Mouse (Mus musculus) midbrain, embryonic 12.5 days (tissue): Measurements from ENCODE around the gene Olfr1340. TPM values are rescaled to one million over a fixed set of nuclear protein-coding genes. Genes with fewer than 3 reads are reported as not detected.

ENCODE experiments used
- ATAC-seq: fragments of 200-750 bp; cut with Nextera tagmentation; 2 replicates; pipeline ENCODE4 v1.8.0; 2017; ENCODE audit warnings: low read depth, moderate TSS enrichment, moderate library complexity; ENCODE audit not compliant: low FRiP score
- H3K27ac ChIP-seq: fragments of 300-500 bp; sonication (generic); replicated peaks from 2 replicates; pipeline ENCODE4 v1.5.1; 2016; ENCODE audit warnings: mild to moderate bottlenecking
- H3K27me3 ChIP-seq: fragments of 300-500 bp; sonication (generic); 2 replicates; pipeline ENCODE4 v1.6.1; 2016; ENCODE audit warnings: mild to moderate bottlenecking
- H3K36me3 ChIP-seq: fragments of 300-500 bp; sonication (generic); 2 replicates; pipeline ENCODE4 v1.6.1; 2016
- H3K4me1 ChIP-seq: fragments of 300-500 bp; sonication (generic); 2 replicates; pipeline ENCODE4 v1.6.1; 2016
- H3K4me2 ChIP-seq: fragments of 300-500 bp; sonication (generic); replicated peaks from 2 replicates; pipeline ENCODE4 v1.6.1; 2016; ENCODE audit warnings: mild to moderate bottlenecking, moderate library complexity
- H3K4me3 ChIP-seq: fragments of 300-500 bp; sonication (generic); 2 replicates; pipeline ENCODE4 v1.5.1; 2016; ENCODE audit warnings: mild to moderate bottlenecking
- H3K9ac ChIP-seq: fragments of 300-500 bp; sonication (generic); replicated peaks from 2 replicates; pipeline ENCODE4 v1.6.1; 2016; ENCODE audit warnings: mild to moderate bottlenecking, moderate library complexity
- H3K9me3 ChIP-seq: fragments of 300-500 bp; sonication (generic); 2 replicates; pipeline ENCODE4 v1.6.1; 2016; ENCODE audit warnings: mild to moderate bottlenecking
- WGBS: fragments of 180-500 bp; shearing (Covaris S2); methylation state at CpG from one replicate; pipeline ENCODE4 v1.1.7; 2016; 5-methylcytosine and 5-hydroxymethylcytosine counted together
- polyA plus RNA-seq: library from polyadenylated mRNA; unstranded; fragments of >200 nt; fragmentation: Nextera tagmentation; extraction: Ambion mirVana; gene quantifications from 2 replicates; pipeline ENCODE4 v1.2.1, GENCODE M21; 2016

The Olfr1340 gene
- not detected in 2 replicates for polyA plus RNA-seq

GRCm38 (mm10) chr4:118719838-118720237, at the start of gene Olfr1340:
Gene Olfr1340 (plus strand): TSS chr4:118720138.
- Histone ChIP-seq H3K36me3 (no peaks in the 10 kb centered on the region), H3K27me3 (no peaks in the 10 kb centered on the region), H3K4me1 (no peaks in the 10 kb centered on the region), H3K9me3 (no peaks in the 10 kb centered on the region), H3K9ac (no peak within 1 kb of the TSS), H3K4me2 (no peak within 1 kb of the TSS), H3K27ac (no peak within 1 kb of the TSS), H3K4me3 (no peak within 1 kb of the TSS)
- ATAC-seq = no peak

GRCm38 (mm10) chr4:118687086-118687485, 32.9 kb upstream of the Olfr1340 start:
- Histone ChIP-seq H3K4me1 (no peaks in the 10 kb centered on the region), H3K9me3 (no peaks in the 10 kb centered on the region), H3K27me3 (no peaks in the 10 kb centered on the region), H3K9ac (no peak overlapping the region), H3K27ac (no peak overlapping the region), H3K36me3 (no peaks in the 10 kb centered on the region), H3K4me3 (no peak overlapping the region), H3K4me2 (no peak overlapping the region)
- WGBS = 72% methylated on average over 2 of the region's 2 CpGs
- ATAC-seq = no peak

- Histone ChIP-seq H3K27ac (no peak within 1 kb of the TSS), H3K36me3 (no peaks in the 10 kb centered on the region), H3K4me1 (peaks cover 5% of the 10 kb centered on the region; the same call in 1 of the 2 replicates), H3K4me2 (no peak within 1 kb of the TSS), H3K9me3 (no peaks in the 10 kb centered on the region), H3K4me3 (no peak within 1 kb of the TSS), H3K27me3 (no peaks in the 10 kb centered on the region), H3K9ac (no peak within 1 kb of the TSS)
- 57% methylated on average over 12 of the region's 12 CpGs for WGBS
- ATAC-seq = no peak
These were observed 27.4 kb upstream of the Olfr1340 start, which contains the start of gene Olfr1342 for GRCm38 (mm10) chr4:118692412-118692973. Gene Olfr1342 (minus strand): TSS chr4:118692756.

GRCm38 (mm10) chr4:118693812-118694211, 26.1 kb upstream of the Olfr1340 start:
- Histone ChIP-seq H3K27ac (no peak overlapping the region), H3K27me3 (no peaks in the 10 kb centered on the region), H3K9me3 (no peaks in the 10 kb centered on the region), H3K4me3 (no peak overlapping the region), H3K9ac (no peak overlapping the region), H3K4me1 (peaks cover 5% of the 10 kb centered on the region; the same call in 1 of the 2 replicates), H3K4me2 (no peak overlapping the region), H3K36me3 (no peaks in the 10 kb centered on the region)
- 51% methylated on average over 2 of the region's 2 CpGs for WGBS
- no peak for ATAC-seq

- H3K4me3 ChIP-seq = no peak within 1 kb of the TSS
- ATAC-seq = no peak
- no peaks in the 10 kb centered on the region for H3K36me3 ChIP-seq
- 82% methylated on average over 3 of the region's 3 CpGs for whole genome bisulfite sequencing
- H3K27me3 ChIP-seq = no peaks in the 10 kb centered on the region
- no peaks in the 10 kb centered on the region for H3K9me3 ChIP-seq
- no peak within 1 kb of the TSS for H3K9ac ChIP-seq
- no peak within 1 kb of the TSS for H3K27ac ChIP-seq
- no peak within 1 kb of the TSS for H3K4me2 ChIP-seq
- no peaks in the 10 kb centered on the region for H3K4me1 ChIP-seq
These were observed 16.7 kb upstream of the Olfr1340 start, which contains the start of gene Olfr1341 for GRCm38 (mm10) chr4:118703223-118703622. Gene Olfr1341 (plus strand): TSS chr4:118703523.

DNA sequence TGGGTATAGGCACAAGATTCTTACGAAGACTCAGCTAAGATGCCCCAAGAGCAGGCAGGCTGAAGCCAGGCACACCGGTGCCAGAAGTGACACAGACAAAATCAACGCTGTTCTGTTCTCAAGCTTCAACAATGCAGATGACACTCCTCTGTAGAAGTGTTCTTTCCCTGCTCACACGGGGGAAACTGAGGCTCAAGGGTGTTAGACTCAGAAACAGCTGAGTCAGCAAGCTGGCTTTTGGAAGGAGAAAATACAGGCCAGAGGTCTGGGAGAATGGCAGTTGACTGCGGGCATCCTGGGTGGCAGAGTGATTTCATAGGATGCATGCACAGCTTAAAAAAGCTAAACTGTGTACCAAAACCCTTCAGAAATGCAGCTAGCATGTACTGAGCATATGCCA, 11.9 kb upstream of the Olfr1340 start:
- Histone ChIP-seq H3K27ac (no peak overlapping the region), H3K9me3 (no peaks in the 10 kb centered on the region), H3K4me3 (no peak overlapping the region), H3K36me3 (no peaks in the 10 kb centered on the region), H3K27me3 (no peaks in the 10 kb centered on the region), H3K4me1 (no peaks in the 10 kb centered on the region), H3K9ac (no peak overlapping the region), H3K4me2 (no peak overlapping the region)
- 83% methylated on average over 5 of the region's 5 CpGs for WGBS
- ATAC-seq = no peak

DNA sequence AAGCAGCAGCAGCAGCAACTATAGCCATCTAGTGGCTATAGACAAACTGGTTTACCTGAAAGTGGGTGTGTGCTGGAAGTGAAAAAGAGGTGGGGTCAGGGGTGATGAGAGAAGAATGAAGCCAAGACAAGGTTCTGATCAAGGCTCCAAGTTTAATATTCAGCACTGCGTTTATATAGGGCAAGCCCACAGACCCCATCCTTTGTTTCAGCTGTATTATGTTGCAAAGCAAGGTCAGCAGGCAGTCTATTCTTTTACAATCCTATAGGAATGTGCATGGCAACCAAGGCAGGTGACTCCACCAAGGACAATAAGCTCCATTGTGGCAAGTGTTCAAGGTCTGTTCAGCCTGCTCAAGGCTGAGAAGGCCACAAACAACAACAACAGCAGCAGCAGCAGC, 8.3 kb upstream of the Olfr1340 start:
- H3K4me1 ChIP-seq = no peaks in the 10 kb centered on the region

DNA sequence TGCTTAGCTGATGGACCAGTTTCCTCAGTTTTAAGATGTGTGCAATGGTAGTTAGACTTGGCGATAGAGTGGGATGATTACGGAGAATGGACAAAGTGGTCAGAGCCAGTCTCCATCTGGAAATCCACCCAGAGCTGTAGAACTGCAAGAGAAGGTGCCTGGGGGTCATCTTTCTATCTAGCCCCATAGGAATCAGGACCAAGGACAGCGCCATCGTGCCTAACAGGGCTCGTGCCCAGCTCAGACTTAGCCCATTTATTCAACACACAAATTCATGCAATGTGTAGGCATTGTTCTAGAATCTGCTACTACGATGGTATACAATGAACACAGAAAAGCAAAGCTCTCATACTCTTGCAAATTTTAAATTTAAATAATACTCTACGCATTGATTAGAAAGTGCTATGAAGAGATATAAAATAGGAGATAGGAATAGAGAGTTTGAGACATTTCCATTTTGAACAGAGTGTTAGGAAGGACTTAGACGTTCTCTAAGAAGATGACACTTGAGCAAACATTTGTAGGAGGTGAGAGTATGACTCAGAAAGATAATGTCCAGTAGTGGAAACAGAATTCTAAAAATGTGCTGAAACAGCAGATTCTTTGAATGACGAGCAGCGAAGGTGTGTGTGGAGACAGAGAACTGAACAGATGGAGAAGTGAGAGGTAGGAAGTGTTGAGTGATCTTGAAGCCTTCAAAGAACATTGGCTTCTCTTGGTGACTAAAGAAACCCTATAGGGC, 2.0 kb downstream of the Olfr1340 start:
- Histone ChIP-seq H3K9ac (no peak overlapping the region), H3K9me3 (no peaks in the 10 kb centered on the region), H3K27me3 (no peaks in the 10 kb centered on the region), H3K4me3 (no peak overlapping the region), H3K36me3 (no peaks in the 10 kb centered on the region), H3K4me1 (no peaks in the 10 kb centered on the region), H3K4me2 (no peak overlapping the region), H3K27ac (no peak overlapping the region)
- 55% methylated on average over 10 of the region's 10 CpGs for WGBS
- ATAC-seq = no peak

More for the DNA sequence above, 8.3 kb upstream of the Olfr1340 start:
- H3K4me3 ChIP-seq = no peak overlapping the region
- no peak for ATAC-seq
- whole genome bisulfite sequencing = 17% methylated on average over 1 of the region's 1 CpGs
- H3K4me2 ChIP-seq = no peak overlapping the region
- no peaks in the 10 kb centered on the region for H3K9me3 ChIP-seq
- H3K36me3 ChIP-seq = no peaks in the 10 kb centered on the region
- no peaks in the 10 kb centered on the region for H3K27me3 ChIP-seq
- H3K9ac ChIP-seq = no peak overlapping the region
- no peak overlapping the region for H3K27ac ChIP-seq

- no peak for ATAC-seq
- no peaks in the 10 kb centered on the region for H3K36me3 ChIP-seq
- no peaks in the 10 kb centered on the region for H3K27me3 ChIP-seq
- 93% methylated on average over 1 of the region's 1 CpGs for WGBS
- H3K4me1 ChIP-seq = no peaks in the 10 kb centered on the region
- H3K9me3 ChIP-seq = no peaks in the 10 kb centered on the region
- no peak within 1 kb of the TSS for H3K27ac ChIP-seq
- H3K4me2 ChIP-seq = no peak within 1 kb of the TSS
- no peak within 1 kb of the TSS for H3K9ac ChIP-seq
- H3K4me3 ChIP-seq = no peak within 1 kb of the TSS
These were observed 11.9 kb downstream of the Olfr1340 start, which contains the start of gene Olfr1339 for GRCm38 (mm10) chr4:118731875-118732274. Gene Olfr1339 (plus strand): TSS chr4:118732175.

- H3K4me1 ChIP-seq = peaks cover 8% of the 10 kb centered on the region; the same call in 1 of the 2 replicates
- H3K9me3 ChIP-seq = no peaks in the 10 kb centered on the region
- no peaks in the 10 kb centered on the region for H3K36me3 ChIP-seq
- 72% methylated on average over 3 of the region's 3 CpGs for WGBS
- ATAC-seq = no peak
- H3K4me3 ChIP-seq = no peak overlapping the region
- H3K27me3 ChIP-seq = peaks cover 26% of the 10 kb centered on the region
- no peak overlapping the region for H3K27ac ChIP-seq
- no peak overlapping the region for H3K9ac ChIP-seq
- no peak overlapping the region for H3K4me2 ChIP-seq
These were observed 19.6 kb downstream of the Olfr1340 start for GRCm38 (mm10) chr4:118739574-118739973.

DNA sequence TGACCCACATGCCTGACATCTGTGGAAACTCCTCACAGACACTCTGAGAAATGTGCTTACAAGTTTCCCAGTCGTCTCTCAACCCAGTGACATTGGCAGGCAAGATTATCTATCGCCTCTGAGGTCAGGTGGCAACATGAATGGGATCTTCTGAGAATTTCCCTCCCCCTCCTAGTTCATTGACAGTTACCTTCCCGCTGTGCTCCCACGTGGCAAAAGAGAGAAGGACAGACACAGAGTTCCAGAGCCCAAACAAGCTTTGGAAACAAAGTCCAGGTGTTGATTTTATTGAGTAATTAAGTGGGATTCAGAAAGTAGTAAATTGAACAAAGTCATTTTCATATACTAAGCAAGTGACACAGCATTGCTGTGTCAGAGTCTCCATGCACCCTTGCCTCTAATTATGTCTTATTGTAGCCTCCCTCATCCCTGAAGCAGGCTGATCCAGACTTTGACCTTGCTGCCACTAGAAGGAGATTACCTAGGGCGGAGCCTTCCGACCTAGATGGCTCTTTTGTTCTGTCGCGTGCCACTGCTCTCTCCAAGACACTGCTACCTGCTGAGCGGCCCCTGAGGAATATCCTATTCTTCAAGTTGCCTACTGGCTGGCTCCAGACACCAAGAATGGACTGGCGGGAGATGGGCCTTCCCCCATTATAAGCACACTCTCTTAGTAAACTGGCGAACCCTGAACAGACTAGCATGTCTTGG, 21.2 kb downstream of the Olfr1340 start:
- ATAC-seq = no peak
- H3K9ac ChIP-seq = no peak overlapping the region
- H3K4me2 ChIP-seq = peak overlapping the region; percentile 21
- no peak overlapping the region for H3K27ac ChIP-seq
- H3K27me3 ChIP-seq = peaks cover 26% of the 10 kb centered on the region
- WGBS = 5% methylated on average over 11 of the region's 11 CpGs
- peaks cover under 1% of the 10 kb centered on the region; the same call in 1 of the 2 replicates for H3K9me3 ChIP-seq
- H3K4me3 ChIP-seq = no peak overlapping the region
- H3K4me1 ChIP-seq = peaks cover 8% of the 10 kb centered on the region; the same call in 1 of the 2 replicates
- H3K36me3 ChIP-seq = no peaks in the 10 kb centered on the region

DNA sequence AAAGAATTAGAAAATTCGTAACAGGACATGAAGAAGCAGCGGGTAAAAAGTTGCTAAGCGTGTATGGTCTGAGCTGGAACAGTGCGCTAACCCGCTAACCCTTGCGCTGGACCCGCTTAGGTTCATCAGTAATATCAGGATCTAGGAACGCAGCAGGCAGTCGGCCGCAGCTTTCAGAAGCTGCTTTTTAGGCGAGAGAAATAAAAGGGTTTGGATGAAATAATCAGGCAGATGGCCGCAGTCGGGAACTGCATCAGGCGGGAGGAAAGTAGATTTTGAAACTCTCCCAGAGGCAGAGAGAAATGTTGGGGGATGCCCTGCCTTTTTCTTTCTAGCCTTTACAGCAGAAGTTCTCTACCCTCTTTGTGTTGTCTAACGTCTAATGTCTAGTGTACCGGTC, 21.9 kb downstream of the Olfr1340 start:
- Histone ChIP-seq H3K36me3 (no peaks in the 10 kb centered on the region), H3K27me3 (peaks cover 26% of the 10 kb centered on the region), H3K9ac (no peak overlapping the region), H3K4me1 (peaks cover 8% of the 10 kb centered on the region; the same call in 1 of the 2 replicates), H3K4me3 (no peak overlapping the region), H3K9me3 (peaks cover 8% of the 10 kb centered on the region; the same call in 1 of the 2 replicates), H3K4me2 (peak overlapping the region; percentile 21), H3K27ac (no peak overlapping the region)
- 3% methylated on average over 16 of the region's 16 CpGs for WGBS
- no peak for ATAC-seq
